Mouse (Mus musculus) erythroblast, embryonic 14.5 days (primary cell): ENCODE measurements around the gene Zcwpw1.

Experiments used
- GATA1 ChIP-seq: IDR thresholded peaks from 2 replicates; pipeline ENCODE4 v1.6.1; 2012; ENCODE audit warnings: low read length, inconsistent platforms, mixed read lengths
- TAL1 ChIP-seq: IDR thresholded peaks from 3 replicates; pipeline ENCODE4 v1.6.1; 2012; ENCODE audit warnings: low read length, inconsistent platforms, mixed read lengths

- TF ChIP-seq GATA1 (no peak), TAL1 (no peak)
These were observed 43.9 kb downstream of the Zcwpw1 start for GRCm38 (mm10) chr5:137831506-137831905.
